Mouse (Mus musculus) lung, embryonic 14.5 days (tissue): ENCODE data around the gene Map2k1. TPM values are rescaled to one million over a fixed set of nuclear protein-coding genes. Genes with fewer than 3 reads are reported as not detected.
A peak's percentile ranks its signal among the peaks of the same experiment; 100 is the strongest.
"Not testable (repeated sequence)": the region's sequence is repeated elsewhere in the genome, so short reads cannot be mapped to it uniquely, and the experiment has no call there.

Experiments used
- ATAC-seq: fragments of 200-750 bp; cut with Nextera tagmentation; 2 replicates; pipeline ENCODE4 v1.8.0; 2017; ENCODE audit warnings: mild to moderate bottlenecking, moderate TSS enrichment, moderate library complexity; ENCODE audit not compliant: insufficient read depth
- DNase-seq: peaks from one replicate; pipeline ENCODE4 v3.0.0-alpha.2; 2015
- H3K27ac ChIP-seq: fragments of 300-500 bp; sonication (generic); 2 replicates; pipeline ENCODE4 v1.5.1; 2014; ENCODE audit warnings: low read depth, mild to moderate bottlenecking, moderate library complexity
- H3K27me3 ChIP-seq: fragments of 300-500 bp; sonication (generic); 2 replicates; pipeline ENCODE4 v1.6.1; 2014; ENCODE audit warnings: low read length, control low read depth; ENCODE audit not compliant: insufficient read depth
- H3K36me3 ChIP-seq: fragments of 300-500 bp; sonication (generic); 2 replicates; pipeline ENCODE4 v1.6.1; 2014; ENCODE audit warnings: control low read depth; ENCODE audit not compliant: insufficient read depth
- H3K4me1 ChIP-seq: fragments of 300-500 bp; sonication (generic); 2 replicates; pipeline ENCODE4 v1.6.1; 2014; ENCODE audit warnings: antibody characterized with exemption, control low read depth; ENCODE audit not compliant: insufficient read depth
- H3K4me2 ChIP-seq: fragments of 300-500 bp; sonication (generic); 2 replicates; pipeline ENCODE4 v1.6.1; 2014; ENCODE audit warnings: mild to moderate bottlenecking
- H3K4me3 ChIP-seq: fragments of 300-500 bp; sonication (generic); 2 replicates; pipeline ENCODE4 v1.5.1; 2014; ENCODE audit warnings: low read depth, low read length
- H3K9ac ChIP-seq: fragments of 300-500 bp; sonication (generic); 2 replicates; pipeline ENCODE4 v1.6.1; 2014
- H3K9me3 ChIP-seq: fragments of 300-500 bp; sonication (generic); 2 replicates; pipeline ENCODE4 v1.6.1; 2016; ENCODE audit warnings: low read depth, low read length, control low read depth
- CTCF ChIP-seq: IDR thresholded peaks from 2 replicates; pipeline ENCODE4 v1.5.1; 2016; ENCODE audit warnings: antibody characterized with exemption, low read depth
- WGBS: fragments of 180-500 bp; shearing (Covaris S2); extraction: QIAGEN DNeasy Blood & Tissue Kit; methylation state at CpG from one replicate; pipeline ENCODE4 v1.1.7; 2014; 5-methylcytosine and 5-hydroxymethylcytosine counted together
- polyA plus RNA-seq: library from polyadenylated mRNA; unstranded; fragments of >200 nt; fragmentation: Nextera tagmentation; extraction: Ambion mirVana; gene quantifications from 2 replicates; pipeline ENCODE4 v1.2.1, GENCODE M21; 2014

Gene Map2k1
- 69.2 and 71.2 TPM in 2 replicates for polyA plus RNA-seq

DNA sequence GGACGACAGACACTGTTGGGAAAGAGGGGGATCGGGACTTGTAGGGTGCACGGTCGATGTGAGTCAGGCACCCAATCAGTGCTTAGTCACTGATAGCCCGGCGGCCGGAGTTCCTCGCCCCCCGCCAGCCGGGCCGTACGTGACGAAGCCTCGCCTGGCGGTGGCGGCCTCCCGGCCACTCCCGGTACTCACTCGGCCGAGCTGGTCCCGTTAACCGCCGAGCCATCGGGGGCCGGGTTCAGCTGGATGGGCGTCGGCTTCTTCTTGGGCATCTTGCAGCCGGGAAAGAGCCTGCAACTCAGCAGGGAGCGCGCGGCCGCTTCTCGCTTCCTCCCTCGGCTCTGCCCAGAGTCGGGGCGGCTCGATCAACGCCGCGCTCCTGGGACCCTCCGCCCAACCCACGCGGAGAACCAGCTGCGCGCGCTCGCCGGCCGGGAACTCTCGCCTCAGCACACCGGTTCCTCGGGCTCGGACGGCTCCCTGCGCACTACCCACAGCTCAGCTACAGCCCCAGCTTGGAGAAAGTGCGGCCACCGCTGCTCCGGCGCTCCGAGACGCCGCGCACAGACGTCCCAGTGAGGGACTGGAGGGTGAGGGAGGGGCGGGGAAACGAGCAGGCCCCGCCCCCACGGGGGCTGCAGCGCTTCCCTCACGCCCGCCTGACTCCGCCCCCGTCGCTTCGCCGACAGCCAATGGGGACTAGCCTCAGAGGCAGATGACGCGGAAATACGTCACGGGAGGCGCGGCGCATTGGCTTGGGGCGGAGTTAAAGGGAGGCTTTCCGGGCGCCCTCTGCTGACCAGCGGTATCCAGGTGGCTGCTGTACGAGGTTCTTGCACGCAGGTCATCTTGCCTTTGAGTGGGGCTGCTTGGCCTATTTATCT lies at the start of gene Map2k1:
Gene Map2k1, minus strand, starts transcription at position 611 of the 884 bp plus-strand sequence.
- Histone ChIP-seq H3K27ac (peak within 1 kb of the TSS; percentile 96), H3K36me3 (no peaks in the 10 kb centered on the region), H3K4me1 (0 out of 2 replicates have a peak, but pooled peaks cover 4% of the 10 kb centered on the region), H3K27me3 (no peaks in the 10 kb centered on the region), H3K9ac (peak within 1 kb of the TSS; percentile 85), H3K4me3 (peak within 1 kb of the TSS; percentile 89), H3K4me2 (peak within 1 kb of the TSS; percentile 88), H3K9me3 (no peaks in the 10 kb centered on the region)
- DNase-seq (peak; percentile 100), ATAC-seq (peak; percentile 97)
- peak; percentile 84 for TF ChIP-seq CTCF
- under 1% methylated on average over 88 of the region's 89 CpGs for WGBS

DNA sequence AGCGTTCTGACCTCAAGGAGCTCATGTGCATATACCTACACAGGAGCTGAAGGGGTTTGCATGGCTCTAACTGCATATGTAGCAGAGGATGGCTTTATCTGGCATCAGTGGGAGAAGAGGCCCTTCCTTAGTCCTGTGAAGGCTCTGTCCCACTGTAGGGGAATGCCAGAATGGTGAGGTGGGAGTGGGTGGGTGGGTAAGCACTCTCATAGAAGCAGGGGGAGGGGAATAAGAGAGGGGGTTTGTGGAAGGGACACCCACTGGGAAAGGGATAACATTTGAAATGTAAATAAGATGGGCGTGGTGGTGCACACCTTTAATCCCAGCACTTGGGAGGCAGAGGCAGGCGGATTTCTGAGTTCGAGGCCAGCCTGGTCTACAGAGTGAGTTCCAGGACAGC lies 49.7 kb upstream of the Map2k1 start:
- H3K4me2 ChIP-seq, H3K9ac ChIP-seq, DNase-seq, H3K27me3 ChIP-seq, H3K9me3 ChIP-seq, ATAC-seq, H3K4me3 ChIP-seq, H3K4me1 ChIP-seq, H3K27ac ChIP-seq: not testable (repeated sequence)
- peaks cover 83% of the 10 kb centered on the region for H3K36me3 ChIP-seq
- WGBS: 82% methylated on average over 3 of the region's 4 CpGs

DNA sequence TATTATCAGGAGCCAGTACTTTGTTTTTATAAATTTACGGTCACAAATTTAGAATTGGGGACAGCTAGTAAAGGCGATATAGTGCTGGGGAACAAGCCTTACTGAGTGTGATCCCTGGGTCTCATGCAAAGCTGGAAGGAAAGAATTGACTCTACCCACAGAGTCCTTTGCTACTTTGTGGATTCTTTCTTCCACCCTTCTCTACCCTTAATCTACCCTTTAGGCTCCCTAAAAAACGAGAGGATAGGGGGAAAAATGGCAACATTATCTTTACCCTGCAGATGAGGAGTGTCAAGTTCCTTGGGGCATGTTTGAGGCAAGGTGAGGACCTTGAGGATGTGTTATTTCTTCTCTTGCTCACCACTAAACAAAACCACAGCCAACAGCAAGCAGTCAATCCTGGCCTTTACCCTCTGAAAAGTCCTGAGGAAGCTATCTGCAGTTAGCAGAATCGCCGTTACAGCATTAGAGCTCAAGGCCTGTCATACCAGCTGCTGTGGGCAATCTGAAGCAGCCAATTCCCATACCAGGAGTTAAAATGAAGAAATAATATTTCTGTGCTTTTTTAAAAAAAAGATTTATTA lies 29.1 kb upstream of the Map2k1 start:
- TF ChIP-seq CTCF: no peak
- Histone ChIP-seq H3K4me2 (peak overlapping the region; percentile 82), H3K9me3 (no peaks in the 10 kb centered on the region), H3K36me3 (no peaks in the 10 kb centered on the region), H3K27me3 (no peaks in the 10 kb centered on the region), H3K9ac (peak overlapping the region; percentile 96), H3K4me3 (peak overlapping the region; percentile 84), H3K4me1 (peaks cover 6% of the 10 kb centered on the region), H3K27ac (no peak overlapping the region)
- peak; percentile 9 for DNase-seq
- 41% methylated on average over 5 of the region's 5 CpGs for WGBS
- no peak for ATAC-seq

DNA sequence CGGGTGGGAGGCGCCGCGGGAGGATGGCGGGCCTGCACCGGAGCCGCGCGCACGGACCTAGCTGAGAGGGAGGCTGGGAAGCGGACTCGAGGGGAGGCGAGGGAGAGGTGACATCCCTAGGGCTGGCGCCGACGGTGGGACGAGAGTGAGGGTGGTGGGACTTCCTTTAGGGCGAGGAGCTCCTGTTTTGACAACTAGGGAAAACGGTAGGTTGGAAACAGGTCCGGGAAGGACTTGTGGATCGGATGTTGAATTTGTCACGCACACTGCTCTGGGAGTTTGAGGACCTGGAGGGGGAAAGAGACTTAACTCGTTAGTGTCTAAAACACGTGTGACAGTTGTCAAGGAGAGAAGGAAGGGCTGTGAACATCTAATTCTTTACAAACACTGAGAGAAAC lies 28.3 kb upstream of the Map2k1 start:
- no peaks in the 10 kb centered on the region for H3K27me3 ChIP-seq

DNA sequence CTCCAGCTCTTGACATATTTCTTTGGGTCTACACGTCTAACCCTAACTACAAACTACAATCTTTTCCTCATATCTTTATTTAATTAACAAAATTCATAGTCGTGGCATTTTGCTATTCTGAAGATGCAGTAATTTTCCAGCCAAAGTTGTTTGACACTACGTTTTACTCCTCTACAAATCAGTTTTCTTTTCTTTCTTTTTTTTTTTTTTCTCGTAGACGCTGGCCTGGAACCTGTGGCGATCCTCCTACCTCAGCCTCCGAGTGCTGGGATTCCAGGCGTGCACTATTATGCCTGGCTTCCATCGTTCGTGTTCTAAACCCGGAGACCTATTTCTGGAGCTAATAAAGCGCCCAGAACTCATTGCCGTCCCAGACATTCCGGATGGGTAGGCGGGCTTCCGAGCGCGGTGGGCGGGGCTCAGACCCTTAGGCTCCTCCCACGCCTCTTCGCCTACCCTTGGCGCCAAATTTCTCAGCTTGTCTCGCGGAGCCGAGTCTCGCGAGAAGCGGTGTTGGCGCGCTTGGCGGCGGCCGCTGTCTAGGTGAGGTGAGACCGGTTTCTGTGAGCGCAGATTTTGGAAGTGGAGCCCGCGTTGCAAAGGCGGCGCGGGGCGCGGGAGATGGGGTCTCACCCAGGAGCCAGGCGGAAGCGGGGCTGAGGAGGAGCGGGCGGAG lies 27.8 kb upstream of the Map2k1 start, which contains the start of gene Tipin:
Gene Tipin, plus strand, starts transcription at position 477 of the 676 bp plus-strand sequence.
- TF ChIP-seq CTCF: no peak
- Histone ChIP-seq H3K27me3 (no peaks in the 10 kb centered on the region), H3K9me3 (no peaks in the 10 kb centered on the region), H3K9ac (peak within 1 kb of the TSS; percentile 96), H3K4me3 (peak within 1 kb of the TSS; percentile 84), H3K27ac (peak within 1 kb of the TSS; percentile 97), H3K4me1 (peaks cover 6% of the 10 kb centered on the region), H3K4me2 (peak within 1 kb of the TSS; percentile 82), H3K36me3 (no peaks in the 10 kb centered on the region)
- DNase-seq (peak; percentile 100), ATAC-seq (peak; percentile 92)
- WGBS: 2% methylated on average over 46 of the region's 46 CpGs

More for the DNA sequence above, 28.3 kb upstream of the Map2k1 start:
- DNase-seq: no peak
- no peaks in the 10 kb centered on the region for H3K9me3 ChIP-seq
- peak overlapping the region; percentile 97 for H3K27ac ChIP-seq
- ATAC-seq: peak; percentile 86
- no peak for TF ChIP-seq CTCF
- H3K4me3 ChIP-seq: peak overlapping the region; percentile 84
- peak overlapping the region; percentile 82 for H3K4me2 ChIP-seq
- H3K9ac ChIP-seq: peak overlapping the region; percentile 96
- peaks cover 6% of the 10 kb centered on the region for H3K4me1 ChIP-seq
- H3K36me3 ChIP-seq: no peaks in the 10 kb centered on the region
- under 1% methylated on average over 24 of the region's 24 CpGs for WGBS

DNA sequence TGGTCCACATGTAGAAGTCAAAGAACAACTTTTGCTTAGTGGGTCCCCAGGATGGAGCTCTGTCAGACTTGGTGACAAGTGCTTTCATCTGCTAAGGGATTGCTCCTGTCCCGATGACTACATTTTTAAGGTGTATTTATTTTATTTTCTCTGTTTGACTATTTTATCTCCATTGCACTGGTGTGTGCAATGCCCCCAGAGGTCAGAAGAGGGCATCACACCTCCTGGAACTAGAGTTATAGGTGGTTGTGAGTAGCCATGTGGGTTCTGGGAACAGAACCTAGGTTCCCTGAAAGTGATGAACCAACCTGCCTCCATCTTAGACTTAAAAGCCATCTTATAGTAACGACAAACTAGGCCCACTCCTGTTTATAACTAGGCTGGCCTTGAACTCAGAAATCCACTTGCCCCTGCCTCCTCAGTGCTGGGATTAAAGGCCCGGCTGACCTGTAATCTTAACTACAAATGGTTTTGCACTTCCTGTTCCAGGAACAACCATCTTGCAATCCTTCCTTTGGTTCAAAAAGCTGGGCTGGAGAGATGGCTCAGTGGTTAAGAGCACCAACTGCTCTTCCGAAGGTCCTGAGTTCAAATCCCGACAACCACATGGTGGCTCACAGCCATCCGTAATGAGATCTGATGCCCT lies 25.4 kb upstream of the Map2k1 start:
- WGBS: 92% methylated on average over 6 of the region's 6 CpGs
- Histone ChIP-seq H3K36me3 (no peaks in the 10 kb centered on the region), H3K9me3 (no peaks in the 10 kb centered on the region), H3K27me3 (no peaks in the 10 kb centered on the region), H3K27ac (no peak overlapping the region), H3K4me2 (no peak overlapping the region), H3K4me3 (no peak overlapping the region), H3K4me1 (peaks cover 6% of the 10 kb centered on the region), H3K9ac (no peak overlapping the region)
- TF ChIP-seq CTCF: no peak
- no peak for ATAC-seq
- DNase-seq: no peak
